Mouse (Mus musculus): Measurements from ENCODE around the gene Ube2e1. TPM values are rescaled to one million over a fixed set of nuclear protein-coding genes. Genes with fewer than 3 reads are reported as not detected.
"Not testable (repeated sequence)": the region's sequence is repeated elsewhere in the genome, so short reads cannot be mapped to it uniquely, and the experiment has no call there.

The Ube2e1 gene
- polyA plus RNA-seq, 1 experiment from 2014 or later, result 118 TPM

GRCm38 (mm10) chr14:18240132-18240531, 91.5 kb downstream of the Ube2e1 start:
- no peak for DNase-seq (ENCODE audit: low spot score)
- Histone ChIP-seq H3K9me3 (replicated peaks; ENCODE audit: low read length) (no peaks in the 10 kb centered on the region), H3K4me1 (replicated peaks; ENCODE audit: insufficient read depth, low read length) (no peaks in the 10 kb centered on the region), H3K9ac (ENCODE audit: low read depth, low read length) (no peak overlapping the region), H3K27me3 (ENCODE audit: insufficient read depth, low read length) (no peaks in the 10 kb centered on the region), H3K36me3 (ENCODE audit: insufficient read depth, low read length) (no peaks in the 10 kb centered on the region), H3K4me2 (ENCODE audit: low read length) (no peak overlapping the region), H3K4me3 (replicated peaks; ENCODE audit: low read depth, low read length) (no peak overlapping the region), H3K27ac (no peak overlapping the region)
- TF ChIP-seq CTCF (IDR thresholded peaks at IDR 0.05; ENCODE audit: low read depth), result no peak
- 69% methylated on average over 7 of the region's 7 CpGs for WGBS
- no peak for ATAC-seq (replicated peaks; ENCODE audit: low FRiP score, low read depth)

DNA sequence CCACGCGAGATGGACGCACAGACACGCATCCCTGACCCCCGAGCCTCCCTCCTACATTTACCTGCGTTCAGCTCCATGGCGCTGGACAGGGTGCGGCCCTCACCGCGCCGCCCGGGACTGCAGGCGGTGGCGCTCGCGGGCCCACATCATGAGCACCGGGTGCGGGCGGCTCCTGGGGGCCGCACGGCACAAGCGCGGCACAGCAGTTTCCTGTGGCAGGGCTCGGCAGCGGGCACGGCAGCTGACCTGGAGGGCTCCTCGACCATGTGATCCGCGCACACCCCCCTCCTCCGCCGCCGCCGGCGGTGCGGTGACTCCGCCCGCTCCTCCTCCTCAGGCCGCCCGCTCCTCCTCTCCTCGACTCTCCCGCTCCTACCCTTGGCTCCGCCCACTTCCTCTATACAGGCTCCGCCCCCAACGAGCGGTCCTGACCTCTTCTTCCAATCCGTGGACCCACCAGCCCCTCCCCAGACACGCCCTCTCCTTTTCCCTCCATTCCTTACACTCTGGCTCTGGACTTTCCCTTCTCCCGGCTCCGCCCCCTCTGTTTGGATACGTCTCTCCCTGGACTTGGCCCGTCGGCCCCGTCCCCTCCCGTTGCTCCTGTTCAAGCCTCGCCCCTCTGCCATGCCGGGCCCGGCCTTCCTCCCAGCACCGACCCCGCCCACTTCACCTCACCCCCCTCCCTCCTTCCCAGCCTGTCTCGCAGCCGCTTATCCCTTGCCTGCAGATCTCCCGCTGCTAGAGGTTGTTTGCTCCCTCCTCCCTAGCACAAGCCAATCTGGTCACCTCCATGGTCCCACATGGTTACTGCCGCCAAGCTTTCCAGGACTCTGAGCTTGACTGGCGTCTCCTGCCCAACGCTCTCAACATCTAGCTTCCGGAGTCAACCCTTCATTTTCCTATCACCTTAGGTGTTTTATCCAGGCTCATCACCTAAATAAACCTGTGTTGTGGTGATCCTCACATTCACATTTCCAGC, 92.6 kb downstream of the Ube2e1 start, which contains the start of gene Nr1d2:
Nr1d2 (minus strand) TSS at position 378 of the 982 bp plus-strand sequence.
- ATAC-seq (replicated peaks; ENCODE audit: low FRiP score, low read depth), result peak; percentile 96
- WGBS, result under 1% methylated on average over 52 of the region's 66 CpGs
- TF ChIP-seq CTCF (IDR thresholded peaks at IDR 0.05; ENCODE audit: low read depth), result peak; percentile 35; the same call in 1 of the 2 replicates
- Histone ChIP-seq H3K4me1 (replicated peaks; ENCODE audit: insufficient read depth, low read length) (no peaks in the 10 kb centered on the region), H3K27me3 (ENCODE audit: insufficient read depth, low read length) (no peaks in the 10 kb centered on the region), H3K9ac (ENCODE audit: low read depth, low read length) (peak within 1 kb of the TSS; percentile 94), H3K4me2 (ENCODE audit: low read length) (peak within 1 kb of the TSS; percentile 81), H3K27ac (peak within 1 kb of the TSS; percentile 98), H3K4me3 (replicated peaks; ENCODE audit: low read depth, low read length) (peak within 1 kb of the TSS; percentile 84), H3K36me3 (ENCODE audit: insufficient read depth, low read length) (no peaks in the 10 kb centered on the region), H3K9me3 (replicated peaks; ENCODE audit: low read length) (no peaks in the 10 kb centered on the region)
- DNase-seq (ENCODE audit: low spot score), result peak; percentile 100

- H3K27me3 ChIP-seq (ENCODE audit: insufficient read depth, low read length), result no peaks in the 10 kb centered on the region
- TF ChIP-seq CTCF (IDR thresholded peaks at IDR 0.05; ENCODE audit: low read depth), result no peak
- no peaks in the 10 kb centered on the region for H3K36me3 ChIP-seq (ENCODE audit: insufficient read depth, low read length)
- H3K9me3 ChIP-seq (replicated peaks; ENCODE audit: low read length), result no peaks in the 10 kb centered on the region
- peak overlapping the region; percentile 98 for H3K27ac ChIP-seq
- H3K4me1 ChIP-seq (replicated peaks; ENCODE audit: insufficient read depth, low read length), result no peaks in the 10 kb centered on the region
- H3K9ac ChIP-seq (ENCODE audit: low read depth, low read length), result peak overlapping the region; percentile 94
- H3K4me2 ChIP-seq (ENCODE audit: low read length), result peak overlapping the region; percentile 81
- peak overlapping the region; percentile 84 for H3K4me3 ChIP-seq (replicated peaks; ENCODE audit: low read depth, low read length)
- WGBS, result under 1% methylated on average over 65 of the region's 71 CpGs
- peak; percentile 96 for DNase-seq (ENCODE audit: low spot score)
- peak; percentile 91 for ATAC-seq (replicated peaks; ENCODE audit: low FRiP score, low read depth)
Measured at GRCm38 (mm10) chr14:18238131-18238749, 93.4 kb downstream of the Ube2e1 start.

DNA sequence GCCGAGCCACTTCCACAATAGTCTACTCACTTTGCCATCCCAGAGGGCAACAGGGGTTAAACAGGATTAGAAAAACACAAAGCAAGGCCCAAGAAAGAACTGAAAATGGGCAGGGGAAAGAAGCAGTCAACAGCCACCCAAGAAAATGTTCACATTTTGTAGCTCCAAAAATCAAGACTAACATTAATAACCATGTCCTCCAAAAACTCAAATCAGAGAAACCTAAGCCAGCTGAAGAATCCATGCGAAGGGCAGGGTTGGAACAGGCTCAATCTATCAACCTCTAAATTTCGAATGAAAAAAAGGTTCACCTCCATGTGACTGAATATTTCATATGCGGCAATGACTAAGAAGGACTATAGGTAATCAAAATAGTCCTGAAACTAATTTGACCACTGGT, 94.3 kb downstream of the Ube2e1 start:
- no peak overlapping the region for H3K27ac ChIP-seq
- no peak for DNase-seq (ENCODE audit: low spot score)
- no peak for TF ChIP-seq CTCF (IDR thresholded peaks at IDR 0.05; ENCODE audit: low read depth)

GRCm38 (mm10) chr14:18236496-18237235, 95.0 kb downstream of the Ube2e1 start:
- H3K36me3 ChIP-seq (ENCODE audit: insufficient read depth, low read length); H3K9ac ChIP-seq (ENCODE audit: low read depth, low read length); H3K9me3 ChIP-seq (replicated peaks; ENCODE audit: low read length); ATAC-seq (replicated peaks; ENCODE audit: low FRiP score, low read depth); DNase-seq (ENCODE audit: low spot score); H3K4me1 ChIP-seq (replicated peaks; ENCODE audit: insufficient read depth, low read length); H3K27ac ChIP-seq; H3K4me3 ChIP-seq (replicated peaks; ENCODE audit: low read depth, low read length); H3K27me3 ChIP-seq (ENCODE audit: insufficient read depth, low read length); H3K4me2 ChIP-seq (ENCODE audit: low read length): not testable (repeated sequence)
- 78% methylated on average over 2 of the region's 2 CpGs for WGBS

More for the DNA sequence above, 94.3 kb downstream of the Ube2e1 start:
- Histone ChIP-seq H3K9ac (ENCODE audit: low read depth, low read length) (peak overlapping the region; percentile 94; the same call in 1 of the 2 replicates), H3K4me2 (ENCODE audit: low read length) (peak overlapping the region; percentile 81), H3K9me3 (replicated peaks; ENCODE audit: low read length) (no peaks in the 10 kb centered on the region), H3K36me3 (ENCODE audit: insufficient read depth, low read length) (no peaks in the 10 kb centered on the region), H3K4me3 (replicated peaks; ENCODE audit: low read depth, low read length) (peak overlapping the region; percentile 84; the same call in 1 of the 2 replicates), H3K4me1 (replicated peaks; ENCODE audit: insufficient read depth, low read length) (no peaks in the 10 kb centered on the region), H3K27me3 (ENCODE audit: insufficient read depth, low read length) (no peaks in the 10 kb centered on the region)
- ATAC-seq (replicated peaks; ENCODE audit: low FRiP score, low read depth), result no peak
- WGBS, result 65% methylated on average over 4 of the region's 4 CpGs

All from kidney, postnatal 0 days (tissue).